Mouse (Mus musculus): ENCODE results near the gene Zfp217.
A peak's percentile ranks its signal among the peaks of the same experiment; 100 is the strongest.
"Not testable (repeated sequence)": the region's sequence is repeated elsewhere in the genome, so short reads cannot be mapped to it uniquely, and the experiment has no call there.

Gene Zfp217

DNA sequence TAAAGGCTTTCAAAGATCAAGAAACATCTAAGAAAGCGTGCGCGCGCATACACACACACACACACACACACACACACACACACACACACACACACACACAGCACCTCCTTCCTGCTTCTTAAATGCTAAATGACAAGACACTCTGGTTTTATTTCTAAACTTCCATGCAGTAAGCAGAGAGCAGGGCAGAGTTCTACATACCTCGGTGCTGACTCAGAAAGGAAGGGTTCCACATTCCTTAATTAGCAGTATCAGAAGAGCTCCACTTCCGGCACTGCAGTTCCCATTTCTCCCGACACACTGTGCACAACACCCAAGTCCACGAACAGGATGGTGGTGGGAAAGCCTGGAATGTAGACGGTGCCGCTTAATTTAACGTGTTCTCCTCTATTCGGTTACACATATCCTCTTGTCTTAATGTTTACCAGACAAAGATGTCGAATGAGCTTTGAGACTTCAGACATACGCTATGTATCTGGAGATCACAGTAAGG lies at the start of gene Zfp217:
Gene Zfp217, minus strand, starts transcription at position 443 of the 493 bp plus-strand sequence.
- no peak for DNase-seq

DNA sequence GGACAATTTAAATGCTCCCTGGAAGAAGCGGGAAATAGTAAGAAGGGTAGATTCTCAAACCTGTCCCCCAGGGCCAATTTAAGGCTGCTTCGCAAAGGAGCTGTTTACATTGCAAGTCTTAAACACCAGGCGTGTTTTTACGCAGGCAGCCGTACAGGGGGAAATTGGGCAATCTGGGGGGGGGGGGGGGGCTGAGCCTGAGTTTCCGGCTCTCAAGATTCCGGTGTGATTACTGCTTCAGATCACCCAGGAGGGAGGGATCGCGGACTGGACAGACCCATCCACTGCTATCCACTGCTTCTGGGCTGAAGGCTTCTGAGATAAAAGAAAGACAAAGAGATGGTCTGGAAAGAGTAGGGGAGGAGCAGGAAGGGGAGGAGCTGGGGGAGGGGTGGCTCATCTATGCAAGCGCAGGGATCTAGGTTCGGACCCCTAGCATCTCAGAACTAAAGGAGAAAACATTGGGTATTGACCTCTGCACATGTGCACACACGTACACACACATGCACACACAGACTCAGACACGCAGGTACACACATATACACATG lies 47.7 kb upstream of the Zfp217 start:
- no peak for DNase-seq

- DNase-seq: no peak
Observed at GRCm38 (mm10) chr2:170194845-170195244, 46.9 kb upstream of the Zfp217 start.

- DNase-seq: no peak
Observed at GRCm38 (mm10) chr2:170193850-170194249, 45.9 kb upstream of the Zfp217 start.

GRCm38 (mm10) chr2:170193211-170193610 lies 45.3 kb upstream of the Zfp217 start:
- peak in 1 of 2 experiments; percentile 6 for DNase-seq

DNA sequence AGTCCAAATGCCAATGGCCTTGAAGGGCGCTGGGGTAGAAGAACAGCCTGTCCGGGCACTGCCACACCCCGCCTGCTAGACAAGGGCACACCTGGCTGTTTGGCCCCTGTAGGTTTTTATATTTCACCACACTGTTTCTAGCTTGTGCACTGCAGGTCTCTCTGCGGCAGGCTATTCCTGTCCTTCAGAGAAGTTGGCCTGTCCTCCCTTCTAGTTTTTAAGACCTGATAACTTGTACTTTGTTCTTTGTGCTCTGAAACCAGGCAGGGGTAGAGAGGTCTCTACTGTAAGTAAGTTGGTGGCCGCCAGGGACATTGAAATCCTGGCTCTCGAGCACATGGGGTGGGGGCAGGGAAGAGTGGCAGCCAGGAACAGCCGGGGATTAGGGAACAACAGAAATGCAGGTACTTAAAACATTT lies 44.8 kb upstream of the Zfp217 start:
- DNase-seq: peak in 1 of 2 experiments; percentile 17

DNA sequence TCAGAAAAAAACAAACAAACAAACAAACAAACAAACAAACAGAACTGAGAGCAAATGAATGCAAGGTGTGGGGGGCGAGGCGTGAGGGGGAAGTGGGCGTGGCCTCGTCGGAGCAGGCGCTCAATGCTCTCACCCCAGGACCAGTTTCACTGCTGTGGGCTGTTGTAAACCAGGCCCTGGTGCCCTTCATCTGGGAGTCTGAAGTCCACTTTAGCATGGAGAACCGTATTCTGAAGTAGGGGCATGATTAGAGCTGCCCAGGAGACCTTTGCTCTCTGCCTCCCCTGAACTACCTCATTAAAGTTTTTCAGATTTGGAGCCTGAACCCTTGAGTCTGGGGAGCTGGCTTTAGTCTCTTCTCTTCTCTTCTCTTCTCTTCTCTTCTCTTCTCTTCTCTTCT lies 40.8 kb upstream of the Zfp217 start:
- DNase-seq: no peak

- DNase-seq: no peak
Observed at GRCm38 (mm10) chr2:170185137-170185837, 37.4 kb upstream of the Zfp217 start.

DNA sequence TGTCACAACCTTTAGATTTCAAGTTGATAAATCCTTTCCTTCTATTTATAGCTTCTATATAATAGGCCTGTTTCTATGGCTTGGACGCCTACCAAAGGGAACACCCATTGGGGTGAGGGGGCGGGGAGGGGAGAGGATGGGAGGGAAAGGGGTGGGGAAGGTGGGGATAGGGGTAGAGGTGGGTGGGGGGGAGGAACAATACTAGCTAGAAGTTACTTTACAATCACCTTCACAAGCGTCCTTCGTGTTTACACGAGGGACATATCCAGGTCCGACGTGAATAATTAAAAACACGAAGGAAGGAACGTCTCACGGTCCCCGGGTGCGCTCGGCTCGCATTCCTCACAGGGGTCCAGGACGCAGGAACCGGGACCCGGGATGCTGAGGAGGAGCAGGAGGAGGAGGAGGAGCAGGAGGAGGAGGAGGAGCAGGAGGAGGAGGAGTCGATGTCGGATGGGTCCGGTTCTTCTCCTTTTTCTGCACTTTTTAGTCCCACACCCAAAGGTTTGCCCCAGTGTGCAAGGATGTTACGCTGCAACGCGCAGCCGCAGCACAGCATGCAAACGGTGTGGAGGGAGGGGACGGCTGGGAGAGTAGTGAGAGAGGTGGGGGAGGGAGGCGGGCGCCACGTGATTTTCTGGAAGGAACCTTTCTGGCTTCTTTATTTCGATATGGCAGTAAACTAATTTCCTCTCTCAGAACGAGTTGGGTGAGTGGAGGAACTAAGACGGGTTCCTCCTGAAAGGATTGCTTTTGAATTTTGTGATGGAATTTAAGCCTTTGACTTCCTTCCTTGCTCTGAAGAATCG lies 36.5 kb upstream of the Zfp217 start:
- peak; percentile 22 to 43 for DNase-seq

- no peak for DNase-seq
Observed at GRCm38 (mm10) chr2:170183851-170184174, 35.9 kb upstream of the Zfp217 start.

DNA sequence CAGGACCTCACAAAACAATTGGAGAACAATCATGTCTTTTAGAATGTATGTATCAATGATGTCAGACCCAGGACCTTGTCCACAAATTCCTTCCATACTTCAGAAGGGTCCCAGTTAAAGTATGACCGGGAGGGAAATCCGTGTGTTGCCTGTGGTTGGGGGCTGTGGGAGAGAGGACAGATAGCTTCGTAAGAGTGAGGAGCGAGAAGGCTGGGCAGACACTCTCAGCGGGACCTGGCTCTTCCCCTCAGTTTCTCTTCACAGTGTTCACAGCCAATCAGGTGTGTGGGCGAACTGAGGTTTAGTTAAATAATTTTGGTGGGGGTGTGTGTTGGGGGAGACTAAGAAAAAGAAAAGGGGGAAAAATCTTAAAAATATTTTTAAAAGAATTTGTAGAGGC lies 34.0 kb upstream of the Zfp217 start:
- no peak for DNase-seq

GRCm38 (mm10) chr2:170180769-170181168 lies 32.9 kb upstream of the Zfp217 start:
- not testable (repeated sequence) for DNase-seq

DNA sequence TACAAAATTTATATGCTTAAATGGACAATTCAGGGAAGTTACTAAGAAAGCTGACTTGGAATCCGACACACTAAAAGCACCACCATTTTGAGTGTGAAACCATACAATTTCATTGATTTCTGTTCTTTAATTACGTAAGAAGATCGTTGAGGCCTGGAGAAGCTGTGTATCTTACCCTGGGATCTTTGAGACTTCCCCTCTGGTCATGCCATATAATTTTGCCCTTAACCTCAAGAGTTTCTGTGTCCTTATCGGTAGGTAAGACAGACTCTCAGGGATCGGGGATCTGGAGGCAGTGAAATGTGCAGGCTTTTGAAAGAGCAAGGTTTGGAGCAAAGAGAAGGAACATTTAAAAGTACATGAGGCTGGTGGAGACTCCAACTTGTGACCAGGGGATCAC lies 31.4 kb upstream of the Zfp217 start:
- no peak for DNase-seq

DNA sequence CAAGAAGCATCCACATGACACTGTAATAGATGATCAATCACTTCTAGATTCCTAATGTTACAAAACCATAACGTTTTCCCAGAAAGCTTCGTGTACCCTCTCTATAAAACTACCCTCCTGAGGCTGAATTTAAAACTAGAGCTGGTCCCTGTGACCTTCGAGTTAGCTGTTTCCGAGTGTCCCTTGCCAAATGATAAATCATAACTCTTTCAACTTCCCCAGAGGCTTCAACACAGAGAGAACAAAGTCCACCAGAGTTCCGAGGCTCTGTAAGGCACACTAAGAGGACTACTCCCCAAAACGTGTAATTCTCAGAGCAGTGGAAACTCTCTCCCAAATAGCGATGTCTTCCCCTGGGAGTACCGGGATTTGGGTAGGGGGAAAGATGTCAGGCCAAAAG lies 29.4 kb upstream of the Zfp217 start:
- no peak for DNase-seq

DNA sequence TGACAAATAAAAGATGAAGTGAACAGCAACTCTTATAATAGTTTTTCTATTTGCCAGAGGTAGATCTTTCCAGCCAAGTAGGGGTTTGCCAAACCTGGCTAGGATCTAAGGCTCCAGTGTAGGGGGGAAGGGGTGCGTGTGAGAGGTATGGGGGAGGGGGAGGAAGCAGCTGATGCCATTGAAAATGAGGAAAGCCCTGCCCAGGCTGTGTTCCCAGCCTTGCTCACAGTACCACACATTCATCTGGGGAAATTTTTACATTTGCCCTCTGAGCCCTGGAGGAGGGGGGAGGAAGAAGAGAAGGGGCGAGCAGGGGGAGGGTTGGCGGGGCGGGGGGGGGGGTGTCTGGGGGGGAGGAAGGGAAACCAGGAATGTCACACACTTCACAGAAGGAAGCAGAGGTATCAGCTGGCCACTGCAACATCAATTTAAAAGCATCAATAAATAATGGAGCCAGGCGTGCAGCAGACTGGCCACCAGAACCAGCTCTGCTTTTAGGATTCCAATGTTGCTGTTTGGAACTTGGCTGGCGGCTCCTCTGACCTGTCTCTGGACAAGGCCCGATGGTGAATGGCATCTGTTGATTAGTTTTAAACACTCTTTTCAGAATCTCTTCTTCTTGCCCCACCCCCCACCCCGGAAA lies 28.5 kb upstream of the Zfp217 start:
- DNase-seq: no peak

DNA sequence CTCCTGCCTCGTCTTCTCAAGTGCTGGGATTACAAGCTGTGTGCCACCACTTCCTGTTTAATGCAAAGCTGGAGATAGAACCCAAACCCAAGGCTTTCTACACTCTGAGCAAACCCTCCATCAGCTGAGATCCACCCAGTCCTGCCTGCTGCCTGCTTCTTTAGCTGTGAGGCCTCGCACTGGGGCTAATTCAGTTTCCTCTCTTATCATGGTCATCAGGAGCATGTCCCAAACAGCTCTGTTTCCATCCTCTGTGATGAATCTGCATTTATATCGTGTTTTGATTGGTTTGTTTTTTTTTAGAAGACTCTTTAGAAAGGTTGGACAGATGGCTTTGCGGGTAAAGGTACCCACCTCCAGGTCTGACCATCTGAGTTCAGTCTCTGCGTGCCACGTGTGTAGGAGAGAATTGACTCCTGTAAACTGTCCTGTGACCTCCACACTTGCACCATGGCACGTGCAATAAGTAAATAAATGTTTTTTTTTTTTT lies 27.8 kb upstream of the Zfp217 start:
- DNase-seq: no peak

DNA sequence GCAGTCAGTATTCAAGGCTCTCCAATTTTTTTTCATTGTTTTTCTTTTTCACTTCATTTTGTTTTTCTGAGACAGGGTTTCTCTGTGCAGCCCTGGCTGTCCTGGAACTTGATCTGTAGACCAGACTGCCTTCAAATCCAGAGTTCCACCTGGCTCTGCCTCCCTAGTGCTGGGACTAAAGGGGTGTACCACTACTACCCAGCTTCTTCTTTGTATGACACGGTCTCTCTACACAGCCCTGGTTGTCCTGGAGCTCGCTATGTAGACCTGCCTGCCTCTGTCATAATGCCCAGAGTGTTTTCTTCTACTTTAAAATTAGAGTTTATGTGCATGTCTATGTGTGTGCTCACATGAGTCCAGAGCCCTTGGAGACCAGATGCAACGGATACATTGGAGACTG lies 27.3 kb upstream of the Zfp217 start:
- DNase-seq: no peak

GRCm38 (mm10) chr2:170169062-170169461 lies 21.2 kb upstream of the Zfp217 start:
- no peak for DNase-seq

DNA sequence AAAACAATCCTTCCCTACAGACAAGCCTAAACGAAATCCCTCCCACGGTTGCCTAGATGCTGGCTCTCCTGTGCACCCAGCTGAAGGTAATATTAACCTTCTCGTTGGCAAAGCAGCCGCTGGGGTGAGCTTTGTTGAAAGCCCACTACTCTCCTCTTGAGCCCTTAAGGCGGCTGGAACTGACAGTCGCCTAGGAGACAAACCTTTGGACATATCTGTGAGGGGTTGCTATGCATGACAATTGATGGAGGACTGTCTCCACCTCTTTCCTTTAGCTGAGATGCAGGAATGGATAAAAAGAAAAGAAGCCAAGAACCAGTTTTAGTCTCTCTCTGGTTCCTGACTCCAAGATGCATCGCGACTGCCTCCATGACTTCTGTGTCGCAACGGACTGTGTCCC lies 17.7 kb upstream of the Zfp217 start:
- no peak for DNase-seq

DNA sequence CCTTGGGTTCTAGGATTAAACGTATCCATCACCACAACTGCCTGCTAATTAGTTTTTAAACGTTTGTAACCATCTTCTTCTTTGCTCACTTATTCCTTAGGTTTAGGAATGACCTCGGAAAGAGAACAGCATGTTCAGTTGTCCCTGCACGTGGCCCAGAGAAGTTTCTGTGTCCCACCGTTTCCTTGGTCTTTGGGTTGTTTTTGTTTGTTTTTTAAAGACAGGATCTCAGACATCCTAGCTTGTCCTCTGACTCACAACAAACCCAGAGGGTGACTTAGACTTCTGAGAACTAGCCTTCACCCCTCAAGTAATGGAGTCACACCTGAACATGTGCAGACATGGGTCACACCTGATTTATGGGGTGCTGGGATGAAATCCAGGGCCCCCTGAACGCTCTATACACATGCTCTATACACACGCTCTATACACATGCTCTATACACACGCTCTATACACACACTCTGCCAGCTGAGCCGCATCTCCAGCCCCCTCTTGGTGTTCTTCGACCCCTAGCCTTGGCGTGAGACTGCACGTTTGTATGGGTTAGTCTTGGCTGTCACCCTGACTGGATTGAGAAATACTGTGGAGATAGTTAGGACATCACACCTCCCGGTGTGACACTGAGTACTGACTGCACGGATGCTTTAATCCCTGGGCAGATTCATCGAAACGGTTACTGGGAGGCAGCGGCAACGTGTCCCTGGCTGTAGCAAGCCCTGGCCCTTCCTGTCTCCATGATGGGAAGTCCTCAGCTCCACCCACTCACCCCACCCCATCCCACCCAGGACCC lies 16.0 kb upstream of the Zfp217 start:
- DNase-seq: no peak

- no peak for DNase-seq
Observed at GRCm38 (mm10) chr2:170159795-170160568, 12.1 kb upstream of the Zfp217 start.

DNA sequence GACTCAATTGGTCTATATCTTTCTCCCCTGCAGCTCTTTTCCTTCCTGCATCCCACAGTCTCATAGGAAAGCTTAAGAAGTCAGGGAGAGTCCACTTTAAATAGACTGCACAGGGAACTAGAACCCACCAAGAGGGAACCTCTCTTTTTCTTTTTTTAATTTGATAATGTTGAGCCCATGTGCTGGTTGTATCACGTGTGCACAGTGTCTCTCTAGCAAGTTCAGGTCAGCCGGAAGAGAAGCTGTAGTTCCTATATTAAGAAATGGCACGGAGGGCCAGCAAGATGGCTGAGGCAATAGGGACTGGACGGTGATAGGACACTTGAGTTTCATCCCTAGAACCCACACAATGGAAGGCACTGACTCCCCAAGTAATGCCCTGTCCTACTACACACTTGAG lies 11.1 kb upstream of the Zfp217 start:
- no peak for DNase-seq
